Mouse (Mus musculus) layer of hippocampus, postnatal 25 days (tissue): ENCODE data around the gene Rere. TPM values are rescaled to one million over a fixed set of nuclear protein-coding genes. Genes with fewer than 3 reads are reported as not detected.

Source experiments
- DNase-seq, 2 experiments: peaks; one replicate each; pipeline ENCODE4 v3.0.0; 2022; ENCODE audit warnings: mixed read lengths in 2 of 2, low spot score in 1 of 2; ENCODE audit errors: extremely low spot score in 1 of 2
- total RNA-seq, 2 experiments: library from RNA; stranded (reverse); gene quantifications; 2 replicates each; pipeline ENCODE4 v1.2.3; 2021

The Rere gene
- total RNA-seq, 2 experiments from 2014 or later: 106 to 134 TPM

GRCm38 (mm10) chr4:150414296-150414695 is 132.8 kb downstream of the Rere start:
- DNase-seq: no peak

DNA sequence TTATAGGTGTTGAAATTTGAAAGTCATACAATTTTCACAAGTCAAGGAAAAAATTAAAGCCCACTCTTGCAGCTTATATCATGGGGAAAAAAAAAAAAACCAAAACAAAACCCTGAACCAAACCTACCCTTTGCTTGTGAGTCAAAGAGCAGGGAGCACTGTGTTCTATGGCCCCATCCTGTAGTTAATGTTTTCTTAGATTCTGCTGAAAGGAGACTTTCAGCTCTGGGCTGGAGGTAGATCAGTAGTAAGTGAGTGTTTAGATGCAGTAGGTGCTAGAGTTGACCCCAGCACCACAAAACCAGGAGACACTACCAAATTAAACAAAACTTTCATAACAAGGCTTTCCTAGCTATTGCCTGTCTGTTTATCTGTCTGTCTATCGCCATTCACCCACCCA is 133.3 kb downstream of the Rere start:
- no peak for DNase-seq

DNA sequence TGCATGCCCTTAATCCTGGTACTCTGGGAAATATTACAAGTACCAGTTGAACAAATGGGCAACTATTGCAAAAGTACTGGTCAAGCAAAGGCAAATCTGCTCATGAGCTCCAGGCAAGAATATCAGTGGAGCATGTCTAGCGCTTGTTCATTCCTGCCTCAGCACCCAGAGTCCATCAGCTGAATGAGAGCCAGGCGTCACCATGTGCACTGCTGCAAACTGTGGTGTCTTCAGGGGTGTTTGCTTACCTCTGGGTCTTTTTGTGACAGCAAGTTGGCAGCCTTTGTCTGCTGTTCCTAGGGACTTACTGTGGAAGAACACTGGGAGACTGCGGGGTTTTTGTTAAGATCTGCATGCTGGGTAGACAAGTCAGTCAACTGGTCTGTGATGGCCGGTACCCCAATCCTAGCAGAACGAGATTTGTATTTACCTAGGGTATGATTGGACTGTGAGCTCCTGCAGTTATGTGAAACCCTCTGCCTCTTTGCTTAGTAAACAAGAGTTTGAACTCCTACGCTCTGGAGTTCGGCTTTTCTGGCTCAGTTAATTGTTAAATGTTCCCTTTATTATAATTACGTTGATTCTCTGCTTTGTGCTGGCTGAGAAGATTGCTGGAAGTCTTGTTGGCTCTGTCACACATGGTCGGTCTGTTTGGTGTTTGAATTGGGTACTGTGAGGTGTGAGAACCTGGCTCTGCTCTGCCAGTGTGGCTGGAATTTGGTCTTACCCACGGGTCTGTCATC is 134.0 kb downstream of the Rere start:
- DNase-seq: no peak

DNA sequence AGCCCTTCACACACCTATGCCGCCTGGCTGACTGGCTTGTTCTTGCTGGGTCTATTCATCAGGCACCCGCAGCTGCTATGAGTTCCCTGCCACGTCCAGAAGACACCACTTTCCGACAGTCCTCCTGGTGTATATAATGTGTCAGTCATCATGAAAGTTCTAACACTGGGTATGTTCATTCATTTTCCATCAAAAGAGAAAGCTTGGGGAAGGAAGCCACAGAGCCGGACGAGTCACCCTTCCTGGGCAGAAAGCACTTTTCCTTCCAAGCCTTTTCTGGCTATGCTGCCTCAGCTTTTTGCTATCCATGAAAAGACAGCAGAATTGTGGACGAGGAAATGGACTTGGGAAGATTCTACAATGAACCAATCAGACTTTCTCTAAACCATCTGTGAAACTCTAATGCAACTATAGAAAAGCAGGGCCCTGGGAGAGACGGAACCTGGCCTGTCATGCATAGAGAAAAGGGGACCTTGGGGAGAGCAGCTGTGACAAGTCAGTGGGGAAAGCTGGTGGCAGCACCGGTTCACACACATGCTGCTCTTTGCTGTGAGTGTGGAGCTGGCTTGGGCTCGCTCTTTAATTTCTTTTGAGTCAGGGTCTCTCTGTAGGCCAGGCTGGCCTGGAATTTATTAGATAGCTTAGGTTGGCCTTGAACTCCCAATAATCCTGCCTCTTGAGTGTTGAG is 139.3 kb downstream of the Rere start:
- DNase-seq: no peak

DNA sequence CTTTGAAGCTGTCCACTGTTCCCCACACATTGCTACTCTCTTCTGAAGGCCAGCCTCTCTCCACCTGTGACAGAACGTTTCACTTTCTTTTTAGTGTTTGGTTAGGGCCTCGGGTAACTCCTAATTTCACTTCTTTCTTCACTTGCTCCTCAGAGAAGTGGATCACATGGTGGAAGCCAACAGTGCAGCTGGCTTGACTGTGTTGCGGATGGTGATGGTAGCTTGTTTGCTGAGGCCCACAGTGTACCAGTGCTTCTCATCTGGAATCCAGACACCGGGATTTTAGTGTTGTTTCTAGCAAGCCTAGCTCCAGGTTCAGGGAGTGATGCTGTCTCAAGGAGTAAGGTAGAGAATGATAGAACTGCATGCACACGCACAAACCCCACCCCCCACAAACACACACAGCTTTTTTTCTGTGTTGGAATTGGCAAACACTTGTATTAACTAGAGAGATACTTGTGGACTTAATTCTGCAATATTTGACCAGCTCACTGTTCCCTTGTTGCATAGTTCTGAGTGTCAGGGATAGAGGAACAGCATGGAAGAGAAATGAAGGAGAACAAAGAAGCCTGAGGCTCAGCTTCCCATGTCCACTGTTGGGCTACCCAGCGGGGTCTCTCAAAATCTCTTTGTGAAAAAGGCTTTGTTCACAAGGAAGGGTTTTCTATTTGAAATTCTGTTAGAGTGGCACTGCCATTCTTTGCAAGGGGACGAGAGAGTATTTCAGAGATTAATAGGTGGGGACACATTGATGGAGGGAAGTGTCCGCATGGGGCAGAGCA is 144.8 kb downstream of the Rere start:
- DNase-seq: no peak

GRCm38 (mm10) chr4:150426880-150427476 is 145.5 kb downstream of the Rere start:
- no peak for DNase-seq

- DNase-seq: no peak
Measured at GRCm38 (mm10) chr4:150428762-150429161, 147.3 kb downstream of the Rere start.

DNA sequence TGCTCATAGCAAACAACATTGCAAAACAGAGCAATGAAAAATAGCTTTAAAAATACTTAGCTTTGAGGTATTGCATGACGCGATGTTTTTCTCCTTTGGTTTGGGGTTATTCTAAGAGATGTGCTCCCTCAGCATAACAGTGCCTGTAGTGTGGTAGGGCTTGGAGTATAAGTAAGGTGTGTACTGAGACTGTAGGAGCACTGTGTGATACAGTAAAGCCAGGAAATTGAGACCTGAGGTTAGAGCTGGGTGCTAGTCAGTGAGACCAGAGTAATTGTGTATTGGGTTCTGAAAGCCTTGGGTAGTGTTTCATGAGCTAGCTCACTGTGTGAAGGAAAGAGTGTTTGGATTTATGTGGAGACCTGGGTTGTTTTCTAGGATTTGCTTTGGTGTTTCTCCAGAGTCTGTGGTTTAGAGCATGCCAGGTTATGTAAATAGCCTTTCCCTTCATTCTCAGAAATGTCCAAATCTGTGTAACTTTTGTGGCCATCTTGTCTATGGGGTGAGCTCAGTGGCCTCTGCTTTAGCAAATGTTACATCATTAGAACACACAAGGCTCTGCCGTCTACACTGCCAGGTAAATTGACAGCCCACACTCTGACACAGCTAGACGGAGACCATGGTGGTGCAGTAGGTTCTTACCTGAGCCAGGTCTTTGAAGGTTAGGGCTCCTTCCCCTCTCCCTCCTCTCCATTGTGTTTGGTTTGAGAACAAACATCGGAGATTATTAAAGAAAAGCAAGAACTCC is 152.6 kb downstream of the Rere start:
- DNase-seq: no peak

GRCm38 (mm10) chr4:150435590-150435989 is 154.1 kb downstream of the Rere start:
- DNase-seq: no peak

GRCm38 (mm10) chr4:150438621-150439020 is 157.2 kb downstream of the Rere start:
- DNase-seq: no peak

GRCm38 (mm10) chr4:150441931-150442330 is 160.5 kb downstream of the Rere start:
- no peak for DNase-seq

GRCm38 (mm10) chr4:150444068-150444467 is 162.6 kb downstream of the Rere start:
- no peak for DNase-seq

- no peak for DNase-seq
Measured at GRCm38 (mm10) chr4:150446617-150447016, 165.2 kb downstream of the Rere start.

DNA sequence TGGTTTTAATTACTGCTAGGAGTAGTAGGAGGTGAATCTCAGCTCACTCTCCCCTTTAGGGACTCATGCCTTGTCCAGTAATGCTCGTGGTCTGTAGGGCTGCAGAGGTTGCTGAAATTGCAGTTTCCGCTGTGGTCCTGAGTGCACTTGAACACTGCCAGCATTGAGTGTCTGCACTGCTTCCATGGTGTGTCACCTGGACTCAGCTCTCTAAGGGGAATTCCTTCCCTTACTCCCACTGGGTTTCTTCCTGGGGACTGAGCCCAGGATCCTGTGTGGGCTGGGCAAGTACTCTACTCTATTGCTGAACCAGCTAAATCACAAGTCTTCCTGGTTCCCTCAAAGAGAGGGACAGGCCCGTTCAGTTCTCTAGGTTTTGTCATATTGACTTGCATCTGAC is 166.1 kb downstream of the Rere start:
- no peak for DNase-seq

GRCm38 (mm10) chr4:150448433-150448832 is 167.0 kb downstream of the Rere start:
- no peak for DNase-seq

GRCm38 (mm10) chr4:150450081-150450691 is 168.7 kb downstream of the Rere start:
- DNase-seq: no peak

- DNase-seq: no peak
Measured at GRCm38 (mm10) chr4:150452155-150452847, 170.9 kb downstream of the Rere start.

- no peak for DNase-seq
Measured at GRCm38 (mm10) chr4:150454571-150455306, 173.3 kb downstream of the Rere start.
